Mouse (Mus musculus) brain, adult 2 months (tissue): ENCODE results near the gene Znrf1.
A peak's percentile ranks its signal among the peaks of the same experiment; 100 is the strongest.
"Not testable (repeated sequence)": the region's sequence is repeated elsewhere in the genome, so short reads cannot be mapped to it uniquely, and the experiment has no call there.

Experiments
- DNase-seq: peaks from one replicate; pipeline ENCODE4 v3.0.0; 2011; ENCODE audit warnings: low read depth, low spot score

Znrf1 gene

GRCm38 (mm10) chr8:111536031-111536977 lies at the start of gene Znrf1:
Znrf1 (plus strand) TSS chr8:111536097.
- peak; percentile 81 for DNase-seq

DNA sequence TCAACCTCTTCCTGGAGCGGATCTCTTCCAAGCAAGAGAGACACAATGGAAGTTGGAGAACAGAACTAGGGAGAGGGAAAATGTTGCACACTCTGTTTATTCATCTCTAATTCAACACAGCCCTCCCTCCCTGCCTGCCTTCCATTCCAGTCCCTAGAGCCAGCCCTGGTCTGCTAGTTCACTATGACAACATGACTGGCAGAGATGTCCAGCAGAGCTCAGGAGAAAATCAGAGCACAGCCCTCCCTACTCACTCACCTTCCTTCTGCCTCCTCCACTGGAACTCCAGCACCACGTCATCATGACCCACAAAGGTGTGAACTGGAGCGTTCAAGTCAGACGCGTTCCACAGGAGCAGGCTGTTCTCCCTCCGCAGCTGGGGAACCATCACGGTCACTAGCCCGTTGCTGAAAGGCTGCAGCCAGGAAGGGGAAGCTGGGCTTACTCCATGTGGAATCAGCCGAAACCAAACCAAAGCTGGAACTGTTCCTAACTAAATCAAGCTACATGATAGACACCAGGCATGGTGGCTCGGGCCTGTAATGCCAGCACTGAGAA lies 45.8 kb upstream of the Znrf1 start:
- peak; percentile 35 for DNase-seq

DNA sequence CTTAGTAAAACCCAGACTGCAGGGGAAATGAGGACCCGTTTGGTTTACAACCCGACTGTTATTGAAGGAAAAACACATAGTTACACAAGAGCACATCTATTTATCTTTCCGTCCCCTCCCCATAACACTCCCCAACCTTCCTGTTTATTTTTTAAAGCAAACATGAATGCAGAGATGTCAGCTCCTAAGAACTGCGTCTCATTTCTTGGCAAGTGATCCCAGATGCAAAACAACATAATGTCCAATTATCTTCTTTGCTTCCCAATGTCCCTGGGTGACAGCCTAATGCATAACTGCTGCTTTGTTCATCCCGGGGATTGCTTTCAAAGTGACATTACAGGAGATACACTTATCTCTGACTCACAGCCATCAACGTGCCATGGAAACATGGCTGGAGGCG lies 44.7 kb upstream of the Znrf1 start:
- peak; percentile 60 for DNase-seq

- no peak for DNase-seq
Observed at GRCm38 (mm10) chr8:111492508-111492907, 43.4 kb upstream of the Znrf1 start.

GRCm38 (mm10) chr8:111493176-111493575 lies 42.7 kb upstream of the Znrf1 start:
- DNase-seq = no peak

DNA sequence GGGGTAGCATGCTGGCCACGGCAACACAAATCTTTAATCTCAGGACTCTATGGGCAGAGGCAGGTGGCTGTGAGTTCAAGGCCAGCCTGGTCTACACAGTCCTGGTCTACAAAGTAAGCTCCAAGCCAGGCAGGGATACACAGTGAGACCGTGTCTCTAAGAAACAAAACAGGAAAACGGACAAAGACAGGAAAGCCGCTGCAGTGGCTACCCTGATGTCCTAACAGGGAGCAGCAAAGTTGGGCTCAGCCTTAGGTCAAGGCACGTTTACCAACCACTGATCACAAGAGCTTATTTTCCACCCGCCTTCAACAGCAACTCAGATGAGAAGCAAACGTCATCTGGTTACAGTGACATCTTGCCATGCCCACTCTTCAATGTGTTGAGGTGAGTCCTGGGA lies 39.6 kb upstream of the Znrf1 start:
- no peak for DNase-seq

DNA sequence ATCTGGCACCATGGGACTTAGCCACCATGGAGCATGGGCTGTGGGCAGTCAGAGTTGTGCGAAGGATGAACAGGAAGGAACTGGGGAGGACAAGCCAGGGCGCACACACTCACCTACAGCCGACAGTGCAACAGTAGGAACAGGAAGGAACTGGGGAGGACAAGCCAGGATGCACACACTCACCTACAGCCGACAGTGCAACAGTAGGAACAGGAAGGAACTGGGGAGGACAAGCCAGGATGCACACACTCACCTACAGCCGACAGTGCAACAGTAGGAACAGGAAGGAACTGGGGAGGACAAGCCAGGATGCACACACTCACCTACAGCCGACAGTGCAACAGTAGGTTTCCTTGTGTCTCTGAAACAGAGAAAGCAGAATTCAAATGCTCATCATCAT lies 37.6 kb upstream of the Znrf1 start:
- not testable (repeated sequence) for DNase-seq

GRCm38 (mm10) chr8:111501724-111502464 lies 34.0 kb upstream of the Znrf1 start:
- DNase-seq = no peak

- DNase-seq = peak; percentile 44
Observed at GRCm38 (mm10) chr8:111508566-111508965, 27.3 kb upstream of the Znrf1 start.

DNA sequence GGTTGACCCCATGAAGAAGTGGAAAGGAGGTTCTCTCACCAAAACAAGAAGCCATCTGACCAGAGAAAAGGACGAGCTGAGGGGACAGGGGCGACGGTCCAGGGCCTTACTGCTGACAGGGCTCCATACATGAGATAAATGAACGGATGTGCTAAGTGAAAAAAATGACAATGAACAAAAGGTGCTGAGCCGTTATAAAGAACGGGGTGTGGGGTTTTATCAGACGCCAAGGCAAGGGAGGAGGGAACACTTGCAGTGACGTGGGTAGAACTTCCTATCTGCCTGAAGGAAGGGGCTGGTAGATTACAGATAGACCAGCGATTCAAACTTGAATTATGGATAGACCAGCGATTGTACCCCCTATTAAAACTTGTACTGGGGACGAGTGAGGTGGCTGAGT lies 26.6 kb upstream of the Znrf1 start:
- no peak for DNase-seq

DNA sequence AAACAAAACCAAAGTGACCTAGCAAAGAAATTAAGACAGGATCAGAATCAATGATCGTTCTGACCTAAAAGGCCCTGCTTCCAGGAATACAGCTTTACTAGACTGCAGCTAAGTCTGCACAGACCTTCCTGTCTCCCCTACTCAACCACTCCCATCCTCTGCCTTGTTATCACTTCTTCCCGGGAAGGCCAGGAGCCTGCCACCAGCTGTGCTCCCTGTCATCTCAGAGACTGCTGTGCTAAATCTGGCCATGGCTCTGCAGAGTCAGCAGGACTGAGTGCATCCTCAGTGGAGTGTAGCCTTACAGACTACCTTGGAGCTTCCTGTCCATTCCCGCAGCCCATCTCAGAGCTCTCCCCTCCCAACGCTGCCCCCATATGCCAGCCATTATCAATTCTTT lies 25.5 kb upstream of the Znrf1 start:
- peak; percentile 57 for DNase-seq

DNA sequence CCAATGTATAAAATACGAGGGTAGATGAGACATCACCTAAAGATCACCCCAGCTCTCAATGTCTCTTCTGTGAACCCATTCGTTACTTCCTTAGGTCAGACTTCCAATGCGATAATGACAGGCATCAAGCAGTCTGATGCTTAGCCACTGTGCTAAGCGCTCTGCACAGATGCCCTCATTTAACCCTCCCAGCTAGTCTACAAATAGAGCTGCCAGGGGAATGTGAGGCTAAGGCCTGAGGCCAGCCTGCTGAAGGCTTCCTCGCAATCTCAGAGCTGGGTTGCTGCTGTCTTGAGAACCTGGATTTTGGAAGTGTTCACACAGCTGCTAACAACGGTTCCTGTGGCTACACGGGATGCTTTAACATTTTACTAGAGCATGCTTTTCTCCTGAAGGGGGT lies 23.0 kb upstream of the Znrf1 start:
- DNase-seq = peak; percentile 62

GRCm38 (mm10) chr8:111513446-111513845 lies 22.5 kb upstream of the Znrf1 start:
- DNase-seq = peak; percentile 67

DNA sequence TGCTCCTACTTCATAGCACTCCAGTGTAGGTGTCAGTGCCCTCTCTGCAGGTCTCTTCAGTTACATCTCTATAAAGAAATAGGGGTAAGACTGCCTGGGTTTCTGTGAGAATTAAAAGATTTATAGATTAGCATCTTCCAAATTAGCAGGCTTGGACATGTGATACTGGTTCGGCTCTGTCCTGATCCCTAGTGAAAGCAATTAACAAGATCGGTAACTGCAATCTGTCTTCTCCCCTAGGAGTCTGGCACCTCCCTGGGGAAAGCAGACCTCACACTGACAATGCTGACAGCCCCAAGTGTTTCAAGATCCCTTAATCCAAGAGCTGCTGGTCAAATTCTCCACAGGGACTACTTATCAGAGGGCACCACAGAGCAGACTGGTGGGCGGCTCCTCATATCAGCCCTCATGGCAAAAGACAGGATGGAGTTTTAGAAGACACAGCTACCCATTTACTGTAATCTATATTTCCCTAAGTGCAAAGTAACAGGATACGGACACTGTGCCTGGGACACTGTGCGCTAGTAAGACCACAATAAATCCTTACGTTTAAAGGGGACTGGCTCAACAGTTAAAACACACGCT lies 19.4 kb upstream of the Znrf1 start:
- DNase-seq = no peak

DNA sequence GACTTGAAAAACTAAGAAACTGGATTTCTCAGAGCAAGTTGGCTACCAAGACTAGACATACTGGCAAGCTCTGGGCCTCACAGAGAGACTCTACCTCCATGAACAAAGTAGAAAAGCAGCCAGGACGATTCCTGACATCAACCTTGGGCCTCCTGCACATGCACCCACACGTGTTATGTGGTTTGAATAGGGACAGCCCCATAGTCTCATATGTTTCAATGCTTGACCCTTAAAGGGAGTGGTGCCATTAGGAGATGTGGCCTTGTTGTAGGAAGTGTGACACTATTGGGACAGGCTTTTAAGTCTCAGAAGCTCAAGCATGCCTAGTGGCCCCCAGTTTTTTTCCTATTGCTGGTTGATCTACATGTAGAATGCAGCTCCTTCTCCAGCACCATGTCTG lies 18.4 kb upstream of the Znrf1 start:
- no peak for DNase-seq

- peak; percentile 100 for DNase-seq
Observed at GRCm38 (mm10) chr8:111521713-111522429, 14.0 kb upstream of the Znrf1 start, which contains the start of gene Wdr59. Wdr59 (minus strand) TSS chr8:111522092.

DNA sequence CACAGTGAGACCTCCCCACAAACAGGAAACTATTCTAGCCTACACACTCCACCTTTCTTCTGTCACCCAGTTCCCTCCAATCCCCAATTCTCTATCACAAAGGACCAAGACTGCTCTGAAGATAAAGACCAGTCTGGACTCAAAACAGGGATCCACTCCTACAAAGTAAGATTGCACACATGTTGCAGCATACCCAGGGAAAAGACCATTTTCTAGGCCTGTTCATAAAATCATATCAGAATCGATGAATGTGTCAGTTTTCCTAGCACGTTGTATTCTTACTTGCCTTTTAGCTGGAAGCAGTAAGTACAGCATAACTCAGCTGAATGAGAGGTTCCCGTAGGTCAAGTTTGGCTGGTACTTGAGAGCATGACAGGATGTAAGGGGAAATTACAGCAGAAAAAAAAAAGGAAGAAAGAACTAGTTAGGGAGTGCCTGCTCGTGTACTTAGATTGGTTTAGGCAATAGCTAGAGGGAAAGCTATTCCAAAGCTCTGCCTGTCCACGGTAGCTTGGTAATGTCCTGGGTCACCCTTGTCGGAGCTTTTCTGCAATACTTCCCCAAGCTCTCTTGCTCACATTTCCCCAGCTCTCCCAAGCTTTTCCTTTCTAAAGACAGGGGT lies 9.4 kb upstream of the Znrf1 start:
- DNase-seq = no peak

DNA sequence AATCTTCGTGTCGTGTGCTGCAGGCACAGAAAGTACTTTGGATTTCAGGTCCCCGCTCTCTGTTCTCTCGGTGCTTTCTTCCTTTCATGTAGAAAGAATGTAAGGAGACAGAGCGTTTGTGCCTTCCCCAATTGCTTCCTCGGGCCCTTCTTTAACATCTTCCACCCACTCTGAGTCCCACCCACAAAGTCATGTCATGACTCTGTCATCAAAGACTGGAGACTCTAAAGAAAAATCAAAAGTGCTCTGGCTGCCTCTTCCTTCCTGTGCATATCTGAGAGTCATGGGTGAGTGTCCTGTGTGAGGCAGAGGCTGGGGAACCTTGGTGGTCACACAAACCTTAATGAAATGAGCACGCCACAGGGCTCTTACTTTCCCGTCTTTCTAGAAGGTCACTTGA lies 8.7 kb upstream of the Znrf1 start:
- peak; percentile 44 for DNase-seq

DNA sequence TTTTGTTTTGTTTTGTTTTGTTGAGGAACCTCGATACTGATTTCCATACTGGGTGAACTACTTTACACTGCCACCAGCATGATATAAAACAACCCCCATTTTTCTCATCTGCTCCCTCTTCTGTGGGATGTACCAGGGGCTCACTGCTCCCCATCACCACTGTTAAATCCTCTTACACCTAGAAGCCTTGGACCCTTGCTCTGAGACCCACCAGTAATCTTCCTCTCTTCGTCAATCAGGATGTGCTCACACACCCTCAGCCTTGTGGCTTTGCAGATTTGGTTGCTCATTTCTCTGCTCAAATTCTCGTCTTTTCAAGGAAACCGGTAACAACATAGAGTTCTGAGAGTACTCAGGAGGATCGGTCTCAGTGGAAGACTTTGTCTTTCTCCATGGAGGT lies 7.8 kb upstream of the Znrf1 start:
- no peak for DNase-seq

DNA sequence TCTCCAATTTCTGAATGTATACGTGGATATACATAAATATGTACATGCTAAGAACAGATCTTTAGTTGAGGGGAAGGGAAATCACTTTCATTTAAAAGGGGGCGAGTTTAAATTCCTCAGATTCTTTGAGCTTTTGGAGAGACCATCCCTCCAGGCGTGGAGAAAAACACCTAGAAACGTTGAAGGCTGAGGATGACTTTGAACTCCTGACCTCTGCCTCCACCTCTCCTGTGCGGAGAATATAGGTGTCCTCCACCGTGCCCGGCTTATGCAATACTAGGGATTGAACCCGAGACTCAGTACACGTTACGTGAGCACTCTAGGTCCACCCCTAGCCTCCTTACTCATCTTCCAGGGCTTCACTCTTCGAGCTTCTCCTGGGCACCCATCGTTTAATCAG lies 4.7 kb upstream of the Znrf1 start:
- no peak for DNase-seq

GRCm38 (mm10) chr8:111531621-111532020 lies 4.3 kb upstream of the Znrf1 start:
- no peak for DNase-seq
